Mouse (Mus musculus): ENCODE results near the gene Mbd5. TPM values are rescaled to one million over a fixed set of nuclear protein-coding genes. Genes with fewer than 3 reads are reported as not detected.
A peak's percentile ranks its signal among the peaks of the same experiment; 100 is the strongest.

The Mbd5 gene
- 18.5 and 25.0 TPM in 2 replicates for polyA plus RNA-seq (2015; fragmentation: Nextera tagmentation; extraction: Ambion mirVana)

DNA sequence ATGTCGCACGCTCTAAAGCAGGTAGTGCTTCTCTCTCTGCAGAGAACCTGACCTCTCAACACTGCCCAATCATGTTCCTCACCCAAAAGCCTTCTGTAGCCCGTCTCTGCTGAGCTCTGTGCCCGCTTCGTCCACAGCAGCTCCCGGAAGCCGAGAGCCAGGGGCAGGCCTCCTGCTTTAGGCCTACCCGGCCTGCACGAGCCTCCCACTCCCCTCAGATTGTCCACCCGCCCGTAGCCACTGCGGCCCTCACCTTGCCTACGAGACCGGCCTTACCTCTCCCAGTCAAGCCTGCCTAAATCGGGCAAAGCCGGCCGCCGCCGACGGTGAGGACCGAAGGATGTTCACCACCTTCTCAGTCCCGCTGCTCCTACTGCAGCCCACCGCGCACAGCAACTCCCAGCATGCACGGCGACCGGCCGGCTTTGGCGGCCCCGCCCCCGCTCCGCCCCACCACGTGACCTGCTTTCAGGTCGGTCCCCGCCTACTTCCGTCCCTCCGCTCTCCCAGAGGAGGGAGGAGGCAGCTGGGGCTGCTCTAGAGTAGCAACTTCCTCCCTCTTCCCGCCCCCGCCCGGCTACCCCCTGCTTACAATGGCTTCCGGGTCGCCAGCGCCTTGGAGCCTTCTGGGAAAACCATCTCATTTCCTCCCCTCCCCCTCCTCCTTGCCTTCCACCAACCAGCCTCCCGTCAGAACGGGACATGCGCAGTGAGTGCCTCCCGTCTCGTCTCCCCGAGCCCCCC lies at the start of gene Mbd5:
TSS of gene Mbd5 (plus strand) at position 668 of the 744 bp plus-strand sequence.
- Histone ChIP-seq H3K27me3 (replicated peaks) (no peaks in the 10 kb centered on the region), H3K9me3 (no peaks in the 10 kb centered on the region), H3K4me3 (peak within 1 kb of the TSS; percentile 89), H3K36me3 (no peaks in the 10 kb centered on the region), H3K4me2 (peak within 1 kb of the TSS; percentile 88), H3K4me1 (peaks cover 15% of the 10 kb centered on the region), H3K27ac (replicated peaks) (peak within 1 kb of the TSS; percentile 97), H3K9ac (peak within 1 kb of the TSS; percentile 95)
- ATAC-seq (ENCODE audit: extremely low read depth, insufficient number of reproducible peaks, low FRiP score, low TSS enrichment) = peak; percentile 99
- WGBS = 0% methylated on average over 46 of the region's 49 CpGs

DNA sequence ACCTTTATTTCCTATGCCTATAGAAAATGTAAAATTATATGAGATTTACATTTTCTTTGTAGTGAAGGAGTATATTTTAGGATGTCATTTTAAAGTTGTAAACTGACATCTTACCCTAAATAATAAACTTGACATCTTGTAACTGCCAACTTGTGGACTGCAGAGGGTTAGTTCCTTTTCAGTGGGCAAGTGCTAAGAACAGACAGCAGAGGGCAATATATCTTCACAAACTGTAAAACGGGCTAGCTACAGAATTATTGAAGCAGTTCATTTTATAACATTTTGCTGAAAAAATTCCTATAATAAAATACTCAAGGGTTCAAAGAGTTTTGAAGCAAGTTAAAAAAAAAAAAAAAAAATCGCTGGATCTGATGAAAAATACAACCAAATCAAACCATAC lies 40.4 kb upstream of the Mbd5 start:
- H3K27ac ChIP-seq (replicated peaks) = no peak overlapping the region
- WGBS = 47% methylated on average over 2 of the region's 2 CpGs
- peaks cover 57% of the 10 kb centered on the region for H3K36me3 ChIP-seq
- no peak overlapping the region for H3K4me2 ChIP-seq
- H3K27me3 ChIP-seq (replicated peaks) = no peaks in the 10 kb centered on the region
- no peaks in the 10 kb centered on the region for H3K4me1 ChIP-seq
- no peak overlapping the region for H3K9ac ChIP-seq
- no peak for ATAC-seq (ENCODE audit: extremely low read depth, insufficient number of reproducible peaks, low FRiP score, low TSS enrichment)
- no peaks in the 10 kb centered on the region for H3K9me3 ChIP-seq
- no peak overlapping the region for H3K4me3 ChIP-seq

DNA sequence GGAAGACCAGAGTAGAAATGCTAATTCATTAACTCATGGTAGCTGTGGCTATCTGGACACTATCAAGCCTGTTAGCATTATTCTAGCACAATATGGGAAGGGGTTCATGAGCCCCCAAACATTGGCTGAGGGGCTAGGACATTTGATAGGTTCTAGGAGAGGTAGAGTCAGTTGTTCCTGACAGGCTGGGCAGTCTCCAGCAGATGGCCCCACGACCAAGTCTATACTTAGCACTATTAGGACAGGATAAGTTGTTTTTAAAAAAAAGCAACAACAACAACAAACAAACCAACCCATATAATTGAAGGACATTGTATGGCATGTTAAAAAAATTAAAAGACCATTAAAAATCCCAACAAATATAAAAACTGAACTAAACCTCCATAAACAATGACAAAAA lies 35.1 kb upstream of the Mbd5 start:
- ATAC-seq (ENCODE audit: extremely low read depth, insufficient number of reproducible peaks, low FRiP score, low TSS enrichment) = no peak
- Histone ChIP-seq H3K27ac (replicated peaks) (no peak overlapping the region), H3K36me3 (peaks cover 61% of the 10 kb centered on the region), H3K4me3 (no peak overlapping the region), H3K27me3 (replicated peaks) (no peaks in the 10 kb centered on the region), H3K9ac (no peak overlapping the region), H3K4me2 (no peak overlapping the region), H3K4me1 (no peaks in the 10 kb centered on the region), H3K9me3 (no peaks in the 10 kb centered on the region)
- 56% methylated on average over 1 of the region's 1 CpGs for WGBS

DNA sequence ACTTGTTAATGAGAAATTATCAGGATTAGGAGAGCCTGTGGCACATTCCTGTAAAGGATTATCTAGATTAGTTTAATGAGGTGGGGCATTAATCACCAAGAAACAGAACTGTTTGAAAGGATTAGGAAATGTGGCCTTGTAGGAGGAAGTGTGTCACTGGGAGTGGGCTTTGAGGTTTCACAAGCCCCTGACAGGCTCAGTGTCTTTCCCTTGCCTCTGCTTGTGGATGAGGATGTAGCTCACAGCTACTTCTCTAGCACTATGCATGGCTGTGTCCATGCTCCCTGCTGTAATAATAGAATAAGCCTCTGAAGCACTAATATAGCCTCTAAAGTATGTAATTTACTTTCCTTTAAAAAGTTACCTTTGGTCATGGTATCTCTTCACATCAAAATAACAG lies 33.5 kb upstream of the Mbd5 start:
- ATAC-seq (ENCODE audit: extremely low read depth, insufficient number of reproducible peaks, low FRiP score, low TSS enrichment) = no peak
- Histone ChIP-seq H3K27ac (replicated peaks) (no peak overlapping the region), H3K4me2 (no peak overlapping the region), H3K9ac (no peak overlapping the region), H3K27me3 (replicated peaks) (no peaks in the 10 kb centered on the region), H3K36me3 (peaks cover 66% of the 10 kb centered on the region), H3K9me3 (no peaks in the 10 kb centered on the region), H3K4me3 (no peak overlapping the region), H3K4me1 (no peaks in the 10 kb centered on the region)

DNA sequence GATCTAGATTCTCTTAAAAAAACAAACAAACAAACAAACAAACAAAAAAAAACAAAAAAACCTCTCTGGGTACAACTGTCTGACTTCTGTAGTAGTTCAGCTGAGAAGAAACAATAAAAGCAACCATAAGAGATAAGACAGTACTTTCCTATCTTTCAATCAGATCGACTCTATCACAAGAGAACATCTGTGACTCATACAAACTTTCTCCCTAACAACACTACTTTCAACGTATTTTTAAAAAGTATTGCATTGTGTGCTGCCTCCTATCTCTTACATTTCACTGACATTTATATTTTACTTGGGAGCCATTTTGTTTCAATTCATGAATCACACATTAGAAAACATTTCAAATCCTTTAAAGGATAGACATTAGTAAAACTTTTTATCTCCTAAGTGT lies 14.2 kb upstream of the Mbd5 start:
- Histone ChIP-seq H3K4me3 (no peak overlapping the region), H3K27ac (replicated peaks) (no peak overlapping the region), H3K4me2 (no peak overlapping the region), H3K27me3 (replicated peaks) (no peaks in the 10 kb centered on the region), H3K4me1 (no peaks in the 10 kb centered on the region), H3K9me3 (no peaks in the 10 kb centered on the region), H3K9ac (no peak overlapping the region), H3K36me3 (peaks cover 43% of the 10 kb centered on the region)
- ATAC-seq (ENCODE audit: extremely low read depth, insufficient number of reproducible peaks, low FRiP score, low TSS enrichment) = no peak
- 82% methylated on average over 2 of the region's 2 CpGs for WGBS

DNA sequence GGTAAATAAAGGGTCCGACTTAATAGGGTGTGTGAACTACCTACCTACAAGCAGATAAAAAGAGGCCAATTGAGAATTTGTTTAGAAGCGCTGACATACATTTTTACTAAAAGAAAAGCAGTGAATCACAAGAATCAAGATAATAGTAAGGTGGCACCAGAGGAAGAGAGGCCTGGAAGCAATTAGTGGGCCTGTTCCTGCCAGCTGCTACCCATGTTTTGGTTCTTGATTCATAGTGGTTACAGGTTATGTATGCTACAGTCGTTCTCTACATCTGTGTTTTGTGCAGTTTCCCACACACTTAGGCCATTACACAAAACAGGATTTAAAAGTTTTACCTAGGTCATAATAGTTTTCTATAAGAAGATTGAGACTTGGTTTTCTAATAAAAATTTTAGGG lies 1.5 kb upstream of the Mbd5 start:
- H3K36me3 ChIP-seq = no peaks in the 10 kb centered on the region
- ATAC-seq (ENCODE audit: extremely low read depth, insufficient number of reproducible peaks, low FRiP score, low TSS enrichment) = no peak
- peak overlapping the region; percentile 89 for H3K4me3 ChIP-seq
- H3K9ac ChIP-seq = peak overlapping the region; percentile 95
- H3K4me1 ChIP-seq = peaks cover 15% of the 10 kb centered on the region
- H3K27me3 ChIP-seq (replicated peaks) = no peaks in the 10 kb centered on the region
- peak overlapping the region; percentile 88 for H3K4me2 ChIP-seq
- WGBS = 64% methylated on average over 3 of the region's 3 CpGs
- no peak overlapping the region for H3K27ac ChIP-seq (replicated peaks)
- H3K9me3 ChIP-seq = no peaks in the 10 kb centered on the region

DNA sequence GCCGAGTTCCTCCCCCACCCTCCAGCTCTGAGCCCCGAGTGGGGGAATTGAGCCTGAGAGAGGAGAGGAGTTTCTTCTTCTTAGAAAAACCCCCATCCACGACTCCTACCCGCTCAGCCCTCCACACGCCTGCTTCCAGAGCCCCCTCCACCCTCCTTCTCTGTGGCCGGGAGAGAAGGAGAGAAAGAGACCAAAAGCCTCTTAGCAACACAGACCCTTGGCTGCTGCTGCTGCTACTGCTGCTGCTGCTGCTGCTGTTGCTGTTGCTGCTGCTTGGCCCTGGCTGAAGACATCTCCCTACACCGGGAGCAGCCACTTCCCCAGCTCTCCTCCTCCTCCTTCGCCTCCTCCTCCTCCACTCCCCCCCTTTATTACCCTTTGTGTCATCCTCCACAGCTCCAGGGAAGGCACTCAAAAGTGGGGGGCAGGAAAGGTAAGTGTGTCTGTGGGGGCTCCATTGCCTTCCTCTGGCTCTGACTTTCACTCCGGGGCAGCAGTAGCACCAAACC lies 489 bp downstream of the Mbd5 start:
- peaks cover 15% of the 10 kb centered on the region for H3K4me1 ChIP-seq
- peak overlapping the region; percentile 97 for H3K27ac ChIP-seq (replicated peaks)
- no peaks in the 10 kb centered on the region for H3K36me3 ChIP-seq
- H3K4me3 ChIP-seq = peak overlapping the region; percentile 89
- peak overlapping the region; percentile 75 for H3K4me2 ChIP-seq
- H3K9ac ChIP-seq = peak overlapping the region; percentile 93
- H3K27me3 ChIP-seq (replicated peaks) = no peaks in the 10 kb centered on the region
- ATAC-seq (ENCODE audit: extremely low read depth, insufficient number of reproducible peaks, low FRiP score, low TSS enrichment) = peak; percentile 12; the same call in 1 of the 2 replicates
- H3K9me3 ChIP-seq = no peaks in the 10 kb centered on the region
- WGBS = 0% methylated on average over 8 of the region's 9 CpGs

DNA sequence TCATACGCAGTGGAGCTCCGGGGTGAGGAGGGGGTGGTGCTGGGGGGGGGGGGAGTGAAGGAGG lies 776 bp downstream of the Mbd5 start, which contains the start of gene Orc4:
TSS of gene Orc4 (minus strand) at position 26 of the 64 bp plus-strand sequence.
- ATAC-seq (ENCODE audit: extremely low read depth, insufficient number of reproducible peaks, low FRiP score, low TSS enrichment) = no peak
- 0% methylated on average over 2 of the region's 2 CpGs for WGBS
- Histone ChIP-seq H3K4me2 (peak within 1 kb of the TSS; percentile 75), H3K27me3 (replicated peaks) (no peaks in the 10 kb centered on the region), H3K36me3 (no peaks in the 10 kb centered on the region), H3K9me3 (no peaks in the 10 kb centered on the region), H3K4me1 (peaks cover 15% of the 10 kb centered on the region), H3K9ac (peak within 1 kb of the TSS; percentile 93), H3K27ac (replicated peaks) (peak within 1 kb of the TSS; percentile 97), H3K4me3 (peak within 1 kb of the TSS; percentile 89)

DNA sequence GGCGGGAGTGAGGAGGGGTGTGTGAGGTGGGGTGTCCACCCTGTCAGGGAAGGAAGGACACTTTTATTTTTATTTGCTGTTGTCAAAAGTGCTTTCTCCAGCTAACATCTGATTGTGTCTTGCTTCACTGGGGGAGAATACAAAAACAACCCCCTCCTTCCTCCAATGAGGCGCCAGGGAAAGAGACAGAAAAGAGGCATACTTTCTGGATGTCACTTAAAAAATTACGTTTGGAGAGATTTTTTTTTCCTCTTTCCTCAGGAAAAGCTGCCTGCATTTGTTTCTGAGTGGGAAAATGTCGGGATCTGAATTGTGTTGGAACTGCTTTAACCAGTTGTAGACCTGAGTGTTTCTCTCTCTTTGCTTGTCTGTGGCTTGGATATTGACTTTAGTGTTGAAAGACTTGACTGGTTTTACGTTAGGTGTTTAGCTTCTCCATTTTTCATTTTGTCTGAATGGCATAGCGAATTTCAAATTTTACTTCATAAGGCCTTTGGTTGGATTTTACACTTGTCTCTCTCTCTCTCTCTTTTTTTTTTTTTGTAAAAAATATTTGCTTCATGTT lies 1.1 kb downstream of the Mbd5 start:
- ATAC-seq (ENCODE audit: extremely low read depth, insufficient number of reproducible peaks, low FRiP score, low TSS enrichment) = no peak
- Histone ChIP-seq H3K9me3 (no peaks in the 10 kb centered on the region), H3K27ac (replicated peaks) (peak overlapping the region; percentile 97), H3K36me3 (no peaks in the 10 kb centered on the region), H3K4me2 (peak overlapping the region; percentile 75), H3K9ac (peak overlapping the region; percentile 93), H3K4me1 (peaks cover 15% of the 10 kb centered on the region), H3K27me3 (replicated peaks) (no peaks in the 10 kb centered on the region), H3K4me3 (peak overlapping the region; percentile 89)
- 3% methylated on average over 5 of the region's 6 CpGs for WGBS

DNA sequence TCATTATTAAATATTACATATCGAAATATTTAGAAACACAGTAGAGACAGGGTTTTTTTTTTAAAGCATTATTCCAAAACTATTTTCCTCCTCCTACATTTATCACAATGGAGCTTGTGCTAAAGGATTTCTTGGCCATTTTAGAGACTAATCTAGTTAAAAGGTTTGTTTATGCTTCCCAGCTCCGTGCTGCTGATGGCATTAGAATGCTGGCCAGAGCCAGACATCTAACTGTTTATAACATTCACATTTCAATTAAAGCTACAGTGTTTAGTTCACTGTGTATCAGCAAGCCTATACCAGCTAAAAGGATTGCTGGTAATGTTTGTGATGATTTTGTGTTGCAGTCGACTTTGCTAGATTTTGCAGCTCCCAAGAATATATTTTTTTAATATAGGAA lies 7.3 kb downstream of the Mbd5 start:
- no peak for ATAC-seq (ENCODE audit: extremely low read depth, insufficient number of reproducible peaks, low FRiP score, low TSS enrichment)
- WGBS = 57% methylated on average over 3 of the region's 3 CpGs
- Histone ChIP-seq H3K4me2 (no peak overlapping the region), H3K27ac (replicated peaks) (no peak overlapping the region), H3K27me3 (replicated peaks) (no peaks in the 10 kb centered on the region), H3K4me3 (no peak overlapping the region), H3K4me1 (peaks cover 4% of the 10 kb centered on the region; the same call in 1 of the 2 replicates), H3K36me3 (no peaks in the 10 kb centered on the region), H3K9me3 (no peaks in the 10 kb centered on the region), H3K9ac (no peak overlapping the region)

DNA sequence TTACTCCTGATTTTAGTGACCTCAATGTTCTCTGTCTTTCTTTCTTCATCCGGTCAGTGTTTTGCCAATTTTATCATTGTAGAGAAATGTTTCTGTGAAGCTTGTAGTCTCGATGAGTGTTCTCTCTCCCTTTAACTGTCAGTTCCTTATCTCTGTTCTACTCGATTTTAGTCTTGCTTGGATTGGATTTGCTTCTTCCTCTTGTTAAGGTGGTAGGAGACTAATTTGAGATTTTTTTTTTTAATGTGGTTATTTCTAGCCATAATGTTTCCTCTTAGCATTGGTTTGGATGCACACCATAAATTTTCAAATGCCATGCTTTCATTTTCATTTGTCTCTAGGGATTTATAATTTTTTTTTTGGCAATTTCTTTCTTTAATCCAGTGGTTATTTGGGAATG lies 29.6 kb downstream of the Mbd5 start:
- Histone ChIP-seq H3K4me3 (no peak overlapping the region), H3K4me1 (no peaks in the 10 kb centered on the region), H3K36me3 (peaks cover 7% of the 10 kb centered on the region; the same call in 1 of the 2 replicates), H3K4me2 (no peak overlapping the region), H3K27ac (replicated peaks) (no peak overlapping the region), H3K9me3 (no peaks in the 10 kb centered on the region), H3K27me3 (replicated peaks) (no peaks in the 10 kb centered on the region), H3K9ac (no peak overlapping the region)
- no peak for ATAC-seq (ENCODE audit: extremely low read depth, insufficient number of reproducible peaks, low FRiP score, low TSS enrichment)
- WGBS = 46% methylated on average over 3 of the region's 3 CpGs

DNA sequence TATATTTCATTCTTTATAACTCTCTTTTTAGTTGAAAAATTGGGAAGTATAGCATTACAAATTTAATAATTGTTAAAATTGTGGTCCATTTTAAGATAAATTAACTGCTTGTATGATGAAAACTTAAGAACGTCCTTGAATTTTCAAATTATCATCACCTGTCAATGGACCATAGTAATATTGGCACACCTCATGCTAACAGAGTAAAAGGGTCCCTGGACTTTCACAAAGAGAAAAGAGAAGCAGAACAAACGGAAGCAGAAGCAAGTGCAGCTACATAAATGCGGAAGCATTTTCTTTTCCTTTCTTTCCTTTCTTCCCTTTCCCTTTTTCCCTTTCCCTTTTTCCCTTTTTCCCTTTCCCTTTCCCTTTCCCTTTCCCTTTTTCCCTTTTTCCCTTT lies 41.0 kb downstream of the Mbd5 start:
- Histone ChIP-seq H3K4me2 (no peak overlapping the region), H3K4me3 (no peak overlapping the region), H3K9me3 (no peaks in the 10 kb centered on the region), H3K27me3 (replicated peaks) (no peaks in the 10 kb centered on the region), H3K36me3 (peaks cover 13% of the 10 kb centered on the region), H3K9ac (no peak overlapping the region), H3K4me1 (no peaks in the 10 kb centered on the region), H3K27ac (replicated peaks) (no peak overlapping the region)
- 85% methylated on average over 3 of the region's 3 CpGs for WGBS
- no peak for ATAC-seq (ENCODE audit: extremely low read depth, insufficient number of reproducible peaks, low FRiP score, low TSS enrichment)
